Mouse (Mus musculus) forebrain, embryonic 13.5 days (tissue): Measurements from ENCODE around the gene C87436. TPM values are rescaled to one million over a fixed set of nuclear protein-coding genes. Genes with fewer than 3 reads are reported as not detected.

Experiments
- ATAC-seq: fragments of 200-750 bp; cut with Nextera tagmentation; 2 replicates; pipeline ENCODE4 v1.8.0; 2017
- H3K27ac ChIP-seq: fragments of 300-500 bp; sonication (generic); 2 replicates; pipeline ENCODE4 v1.5.1; 2015; ENCODE audit warnings: inconsistent platforms, mild to moderate bottlenecking, moderate library complexity
- H3K27me3 ChIP-seq: fragments of 300-500 bp; sonication (generic); 2 replicates; pipeline ENCODE4 v1.6.1; 2015; ENCODE audit warnings: mild to moderate bottlenecking, inconsistent platforms
- H3K36me3 ChIP-seq: fragments of 300-500 bp; sonication (generic); 2 replicates; pipeline ENCODE4 v1.6.1; 2015; ENCODE audit warnings: mild to moderate bottlenecking, inconsistent platforms; ENCODE audit not compliant: poor library complexity, severe bottlenecking
- H3K4me1 ChIP-seq: fragments of 300-500 bp; sonication (generic); 2 replicates; pipeline ENCODE4 v1.6.1; 2015; ENCODE audit warnings: inconsistent platforms
- H3K4me2 ChIP-seq: fragments of 300-500 bp; sonication (generic); 2 replicates; pipeline ENCODE4 v1.6.1; 2015; ENCODE audit warnings: inconsistent platforms, mild to moderate bottlenecking, moderate library complexity
- H3K4me3 ChIP-seq: fragments of 300-500 bp; sonication (generic); 2 replicates; pipeline ENCODE4 v1.5.1; 2015; ENCODE audit warnings: mild to moderate bottlenecking, inconsistent platforms
- H3K9ac ChIP-seq: fragments of 300-500 bp; sonication (generic); 2 replicates; pipeline ENCODE4 v1.6.1; 2015; ENCODE audit warnings: mild to moderate bottlenecking, inconsistent platforms
- H3K9me3 ChIP-seq: fragments of 300-500 bp; sonication (generic); replicated peaks from 2 replicates; pipeline ENCODE4 v1.6.1; 2016; ENCODE audit warnings: inconsistent platforms
- WGBS: fragments of 180-500 bp; shearing (Covaris S2); methylation state at CpG from one replicate; pipeline ENCODE4 v1.1.7; 2015; 5-methylcytosine and 5-hydroxymethylcytosine counted together
- polyA plus RNA-seq: library from polyadenylated mRNA; unstranded; fragments of >200 nt; fragmentation: Nextera tagmentation; extraction: Ambion mirVana; gene quantifications from 2 replicates; pipeline ENCODE4 v1.2.1, GENCODE M21; 2015

The C87436 gene
- polyA plus RNA-seq, result 32.0 and 34.1 TPM in 2 replicates

GRCm38 (mm10) chr6:86438272-86439118, at the start of gene C87436:
Gene C87436 (plus strand): TSS chr6:86438374.
- no peaks in the 10 kb centered on the region for H3K27me3 ChIP-seq
- H3K27ac ChIP-seq, result peak within 1 kb of the TSS; percentile 89
- H3K9me3 ChIP-seq, result no peaks in the 10 kb centered on the region
- H3K36me3 ChIP-seq, result peaks cover 42% of the 10 kb centered on the region
- peaks cover 11% of the 10 kb centered on the region for H3K4me1 ChIP-seq
- ATAC-seq, result peak; percentile 95
- peak within 1 kb of the TSS; percentile 85 for H3K4me2 ChIP-seq
- under 1% methylated on average over 59 of the region's 59 CpGs for WGBS
- peak within 1 kb of the TSS; percentile 90 for H3K9ac ChIP-seq
- peak within 1 kb of the TSS; percentile 76 for H3K4me3 ChIP-seq

DNA sequence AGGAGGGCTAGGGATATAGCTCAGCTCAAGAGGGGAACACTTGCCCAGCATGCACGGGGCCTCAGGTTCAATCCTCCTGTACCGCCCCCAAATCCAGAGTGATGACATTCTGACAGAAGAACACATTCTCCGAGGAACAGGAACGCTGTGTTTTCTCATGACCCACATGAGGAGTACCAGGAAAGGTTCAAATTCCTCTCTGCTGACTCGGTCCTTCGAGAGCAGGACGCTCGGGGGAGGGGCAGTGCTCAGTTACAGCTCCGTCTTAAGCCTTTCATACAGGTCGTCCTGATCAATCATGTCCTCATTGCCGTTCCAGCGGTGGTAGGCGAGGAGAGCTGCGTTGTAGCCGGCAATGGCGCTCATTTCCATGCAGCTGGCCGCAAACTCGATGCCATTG, 49.7 kb upstream of the C87436 start:
- H3K9me3 ChIP-seq, result no peaks in the 10 kb centered on the region
- H3K27me3 ChIP-seq, result no peaks in the 10 kb centered on the region
- no peaks in the 10 kb centered on the region for H3K4me1 ChIP-seq
- H3K9ac ChIP-seq, result no peak overlapping the region
- no peak overlapping the region for H3K4me3 ChIP-seq
- H3K36me3 ChIP-seq, result peaks cover 86% of the 10 kb centered on the region
- H3K4me2 ChIP-seq, result no peak overlapping the region
- H3K27ac ChIP-seq, result no peak overlapping the region
- no peak for ATAC-seq
- 87% methylated on average over 18 of the region's 18 CpGs for WGBS

DNA sequence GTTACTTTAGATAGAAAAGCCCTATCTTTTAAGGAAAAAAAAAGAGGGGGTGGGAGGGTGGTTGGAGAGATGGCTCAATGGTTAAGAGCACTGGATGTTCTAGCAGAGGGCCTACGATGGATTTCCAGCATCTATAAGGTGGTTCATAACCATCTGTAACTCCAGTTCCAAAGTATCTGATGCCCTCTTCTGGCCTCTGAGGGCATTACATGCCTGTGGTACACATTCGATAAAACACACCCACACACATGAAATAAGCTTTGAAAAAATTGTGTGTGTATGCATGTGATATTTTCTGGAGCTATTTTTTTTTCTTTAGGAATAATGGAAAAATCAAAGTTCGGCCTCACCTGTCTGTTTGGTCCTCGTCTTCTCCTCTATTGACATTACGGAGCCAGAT, 46.8 kb upstream of the C87436 start:
- Histone ChIP-seq H3K36me3 (peaks cover 78% of the 10 kb centered on the region), H3K27me3 (no peaks in the 10 kb centered on the region), H3K27ac (no peak overlapping the region), H3K9me3 (no peaks in the 10 kb centered on the region), H3K9ac (no peak overlapping the region), H3K4me1 (peaks cover 26% of the 10 kb centered on the region), H3K4me3 (no peak overlapping the region), H3K4me2 (no peak overlapping the region)
- no peak for ATAC-seq
- WGBS, result 95% methylated on average over 5 of the region's 5 CpGs

- Histone ChIP-seq H3K4me1 (peaks cover 33% of the 10 kb centered on the region), H3K27ac (no peak overlapping the region), H3K9me3 (no peaks in the 10 kb centered on the region), H3K27me3 (no peaks in the 10 kb centered on the region), H3K36me3 (peaks cover 60% of the 10 kb centered on the region), H3K4me2 (no peak overlapping the region), H3K4me3 (no peak overlapping the region), H3K9ac (no peak overlapping the region)
- no peak for ATAC-seq
- WGBS, result 82% methylated on average over 1 of the region's 1 CpGs
These were observed 45.0 kb upstream of the C87436 start for GRCm38 (mm10) chr6:86393187-86393586.

- WGBS, result 90% methylated on average over 17 of the region's 17 CpGs
- no peak for ATAC-seq
- no peak overlapping the region for H3K4me2 ChIP-seq
- peaks cover 50% of the 10 kb centered on the region for H3K36me3 ChIP-seq
- no peak overlapping the region for H3K9ac ChIP-seq
- no peak overlapping the region for H3K4me3 ChIP-seq
- no peak overlapping the region for H3K27ac ChIP-seq
- no peaks in the 10 kb centered on the region for H3K9me3 ChIP-seq
- no peaks in the 10 kb centered on the region for H3K27me3 ChIP-seq
- H3K4me1 ChIP-seq, result peaks cover 33% of the 10 kb centered on the region
These were observed 44.0 kb upstream of the C87436 start for GRCm38 (mm10) chr6:86394078-86394720.

DNA sequence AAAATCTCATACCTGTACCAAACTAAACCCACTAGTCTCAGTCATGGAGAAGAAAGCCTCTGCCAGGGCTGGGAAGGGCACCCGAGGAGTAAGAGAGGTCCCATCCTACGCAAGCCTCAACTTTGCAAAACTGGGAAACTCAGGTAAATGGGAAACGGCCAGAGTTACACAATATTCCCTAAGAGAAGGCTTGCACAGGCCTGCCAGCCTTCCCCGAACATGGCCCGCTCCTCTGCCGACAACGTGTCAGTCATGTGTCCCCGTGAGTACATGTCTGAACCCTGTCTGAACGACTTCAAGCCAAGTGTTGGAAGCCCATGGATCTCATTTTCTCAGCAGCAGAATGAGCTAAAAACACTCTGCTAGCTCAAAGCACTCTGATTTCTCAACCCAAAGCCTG, 43.2 kb upstream of the C87436 start:
- 84% methylated on average over 9 of the region's 9 CpGs for WGBS
- Histone ChIP-seq H3K27ac (no peak overlapping the region), H3K36me3 (peaks cover 42% of the 10 kb centered on the region), H3K9me3 (no peaks in the 10 kb centered on the region), H3K4me1 (peaks cover 33% of the 10 kb centered on the region), H3K4me2 (peak overlapping the region; percentile 86), H3K4me3 (peak overlapping the region; percentile 97), H3K9ac (peak overlapping the region; percentile 95), H3K27me3 (no peaks in the 10 kb centered on the region)
- ATAC-seq, result no peak

- H3K4me2 ChIP-seq, result peak overlapping the region; percentile 86
- H3K4me3 ChIP-seq, result peak overlapping the region; percentile 97
- peak overlapping the region; percentile 95 for H3K9ac ChIP-seq
- no peaks in the 10 kb centered on the region for H3K27me3 ChIP-seq
- ATAC-seq, result no peak
- H3K4me1 ChIP-seq, result peaks cover 33% of the 10 kb centered on the region
- WGBS, result 17% methylated on average over 10 of the region's 10 CpGs
- H3K36me3 ChIP-seq, result peaks cover 33% of the 10 kb centered on the region
- peak overlapping the region; percentile 93; the same call in 1 of the 2 replicates for H3K27ac ChIP-seq
- no peaks in the 10 kb centered on the region for H3K9me3 ChIP-seq
These were observed 42.2 kb upstream of the C87436 start for GRCm38 (mm10) chr6:86395969-86396368.

GRCm38 (mm10) chr6:86396581-86397256, 41.5 kb upstream of the C87436 start, which contains the start of gene Pcyox1:
Gene Pcyox1 (minus strand): TSS chr6:86397154.
- Histone ChIP-seq H3K36me3 (peaks cover 25% of the 10 kb centered on the region), H3K4me3 (peak within 1 kb of the TSS; percentile 97), H3K4me2 (peak within 1 kb of the TSS; percentile 86), H3K9ac (peak within 1 kb of the TSS; percentile 95), H3K4me1 (peaks cover 33% of the 10 kb centered on the region), H3K9me3 (no peaks in the 10 kb centered on the region), H3K27me3 (no peaks in the 10 kb centered on the region), H3K27ac (peak within 1 kb of the TSS; percentile 93)
- ATAC-seq, result peak; percentile 95
- under 1% methylated on average over 50 of the region's 51 CpGs for WGBS

DNA sequence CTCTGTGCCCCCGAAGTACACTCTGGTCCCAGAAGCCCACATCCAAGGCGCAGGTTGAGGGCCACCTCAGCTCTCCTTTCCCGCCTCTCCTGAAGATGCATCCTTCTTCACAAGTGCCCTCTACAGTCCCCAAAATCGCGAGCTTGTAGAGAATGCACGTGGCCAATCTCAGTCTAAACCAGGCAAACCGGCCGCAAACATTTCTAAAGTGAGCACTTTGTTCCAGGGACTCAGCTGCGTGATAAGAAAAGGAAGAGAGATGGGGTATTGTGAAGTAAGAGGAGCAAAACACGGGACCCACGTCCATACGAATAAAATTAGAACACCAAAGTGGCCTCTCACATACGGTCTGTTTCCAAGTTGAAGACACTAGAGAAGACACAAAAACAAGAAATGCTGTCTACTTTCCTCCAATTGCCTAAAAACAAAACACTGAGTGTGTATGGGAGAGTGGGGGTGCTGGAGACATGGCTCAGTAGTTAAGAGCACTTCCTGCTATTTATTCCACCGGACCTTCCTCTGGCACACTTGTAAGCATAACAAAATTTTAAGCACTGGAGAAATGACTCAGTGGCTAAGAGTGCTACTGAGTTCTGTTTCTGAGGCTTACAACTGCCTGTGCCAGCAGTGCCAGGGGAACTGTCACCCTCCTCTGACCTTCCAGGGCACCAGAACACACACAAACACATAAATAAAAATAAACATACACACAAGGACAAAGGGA, 40.8 kb upstream of the C87436 start:
- no peak for ATAC-seq
- Histone ChIP-seq H3K27me3 (no peaks in the 10 kb centered on the region), H3K9me3 (no peaks in the 10 kb centered on the region), H3K27ac (peak overlapping the region; percentile 93), H3K4me3 (peak overlapping the region; percentile 97), H3K9ac (peak overlapping the region; percentile 95), H3K4me1 (peaks cover 33% of the 10 kb centered on the region), H3K36me3 (peaks cover 18% of the 10 kb centered on the region), H3K4me2 (peak overlapping the region; percentile 86)
- 6% methylated on average over 14 of the region's 14 CpGs for WGBS

GRCm38 (mm10) chr6:86398986-86399385, 39.2 kb upstream of the C87436 start:
- Histone ChIP-seq H3K36me3 (peaks cover 5% of the 10 kb centered on the region), H3K4me3 (no peak overlapping the region)
- WGBS, result 82% methylated on average over 2 of the region's 2 CpGs

DNA sequence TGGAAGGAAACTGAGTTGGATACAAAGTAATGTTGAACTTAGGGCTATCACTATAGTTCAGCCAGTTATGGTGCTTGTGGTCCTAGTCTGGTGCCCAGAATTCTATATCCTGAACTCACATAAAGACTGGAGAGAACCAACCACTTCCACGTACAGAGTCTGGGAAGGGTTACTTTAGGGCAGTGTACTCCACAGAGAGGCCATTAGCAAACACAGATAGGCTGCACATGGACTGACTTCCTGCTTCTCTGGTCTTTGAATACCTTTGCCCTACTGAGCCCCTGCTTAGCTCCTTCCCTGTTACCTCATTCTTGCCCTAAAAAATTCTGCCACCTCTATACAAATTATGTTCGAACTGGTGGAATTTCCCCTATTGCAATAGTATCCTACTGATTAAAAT, 38.2 kb upstream of the C87436 start:
- H3K9me3 ChIP-seq, result no peaks in the 10 kb centered on the region
- H3K4me3 ChIP-seq, result no peak overlapping the region
- no peak overlapping the region for H3K27ac ChIP-seq
- no peaks in the 10 kb centered on the region for H3K27me3 ChIP-seq
- no peak for ATAC-seq
- peaks cover 25% of the 10 kb centered on the region for H3K4me1 ChIP-seq
- 87% methylated on average over 2 of the region's 2 CpGs for WGBS
- H3K36me3 ChIP-seq, result no peaks in the 10 kb centered on the region
- H3K4me2 ChIP-seq, result no peak overlapping the region
- no peak overlapping the region for H3K9ac ChIP-seq

More at GRCm38 (mm10) chr6:86398986-86399385, 39.2 kb upstream of the C87436 start:
- Histone ChIP-seq H3K4me2 (no peak overlapping the region), H3K9ac (no peak overlapping the region), H3K27me3 (no peaks in the 10 kb centered on the region), H3K4me1 (peaks cover 35% of the 10 kb centered on the region), H3K27ac (no peak overlapping the region), H3K9me3 (no peaks in the 10 kb centered on the region)
- ATAC-seq, result no peak
